In genomic region chr9:82856241-82856640, GRCm38 (mm10) we compare ENCODE assay signal across 16 mouse cellular contexts.
"Had no signal": no experiment of that assay in that cellular context is flagged by ENCODE, and none has a peak within 500 bp of the region (broad histone marks: within the 10 kb centered on the region; RNA-seq: fewer than 3 reads in every experiment).

No protein-coding gene starts in this region.

- DNase-seq: gastrocnemius, postnatal 14 days; gastrocnemius, postnatal 36 days; heart, adult 11 months; heart, adult 2 months; heart, postnatal 14 days; heart, postnatal 36 days; kidney, adult 11 months; kidney, adult 2 months; kidney, adult 9 months; kidney, postnatal 14 days; kidney, postnatal 36 days; layer of hippocampus, postnatal 36 days; left cerebral cortex, postnatal 4 days had no signal

- ATAC-seq: hindbrain, postnatal 0 days; intestine, embryonic 16.5 days; liver, embryonic 12.5 days had no signal
